Mouse (Mus musculus): ENCODE measurements around the gene Glis2.

Glis2 gene

GRCm38 (mm10) chr16:4639831-4640237 lies 45.3 kb downstream of the Glis2 start, which contains the start of the genes Vasn and Dnaja3:
Gene Vasn (plus strand): TSS chr16:4639941.
Gene Dnaja3 (plus strand): TSS chr16:4639989.
- no peak for DNase-seq (ENCODE audit: low read depth, low spot score)

- DNase-seq (ENCODE audit: low read depth, low spot score) = no peak
These were observed 45.9 kb downstream of the Glis2 start for GRCm38 (mm10) chr16:4640267-4641005.

GRCm38 (mm10) chr16:4641119-4641838 lies 46.8 kb downstream of the Glis2 start:
- DNase-seq (ENCODE audit: low read depth, low spot score) = no peak

- no peak for DNase-seq (ENCODE audit: low read depth, low spot score)
These were observed 47.7 kb downstream of the Glis2 start for GRCm38 (mm10) chr16:4642190-4642589.

GRCm38 (mm10) chr16:4642937-4643336 lies 48.4 kb downstream of the Glis2 start:
- no peak for DNase-seq (ENCODE audit: low read depth, low spot score)

- DNase-seq (ENCODE audit: low read depth, low spot score) = no peak
These were observed 49.3 kb downstream of the Glis2 start for GRCm38 (mm10) chr16:4643670-4644419.

GRCm38 (mm10) chr16:4645867-4646266 lies 51.4 kb downstream of the Glis2 start:
- DNase-seq (ENCODE audit: low read depth, low spot score) = no peak

GRCm38 (mm10) chr16:4646831-4647230 lies 52.3 kb downstream of the Glis2 start:
- DNase-seq (ENCODE audit: low read depth, low spot score) = no peak

GRCm38 (mm10) chr16:4647651-4648141 lies 53.2 kb downstream of the Glis2 start:
- DNase-seq (ENCODE audit: low read depth, low spot score) = no peak

- no peak for DNase-seq (ENCODE audit: low read depth, low spot score)
These were observed 54.0 kb downstream of the Glis2 start for GRCm38 (mm10) chr16:4648416-4649023.

- DNase-seq (ENCODE audit: low read depth, low spot score) = no peak
These were observed 54.7 kb downstream of the Glis2 start for GRCm38 (mm10) chr16:4649211-4649610.

GRCm38 (mm10) chr16:4649692-4650091 lies 55.2 kb downstream of the Glis2 start:
- DNase-seq (ENCODE audit: low read depth, low spot score) = no peak

- no peak for DNase-seq (ENCODE audit: low read depth, low spot score)
These were observed 55.6 kb downstream of the Glis2 start for GRCm38 (mm10) chr16:4650161-4650560.

GRCm38 (mm10) chr16:4651081-4651480 lies 56.6 kb downstream of the Glis2 start:
- DNase-seq (ENCODE audit: low read depth, low spot score) = no peak

GRCm38 (mm10) chr16:4651624-4652023 lies 57.1 kb downstream of the Glis2 start:
- no peak for DNase-seq (ENCODE audit: low read depth, low spot score)

- no peak for DNase-seq (ENCODE audit: low read depth, low spot score)
These were observed 58.3 kb downstream of the Glis2 start for GRCm38 (mm10) chr16:4652707-4653416.

- no peak for DNase-seq (ENCODE audit: low read depth, low spot score)
These were observed 60.2 kb downstream of the Glis2 start for GRCm38 (mm10) chr16:4654706-4655105.

GRCm38 (mm10) chr16:4655251-4655734 lies 60.8 kb downstream of the Glis2 start:
- no peak for DNase-seq (ENCODE audit: low read depth, low spot score)

- no peak for DNase-seq (ENCODE audit: low read depth, low spot score)
These were observed 61.5 kb downstream of the Glis2 start for GRCm38 (mm10) chr16:4655764-4656570.

- DNase-seq (ENCODE audit: low read depth, low spot score) = no peak
These were observed 62.1 kb downstream of the Glis2 start for GRCm38 (mm10) chr16:4656571-4657081.
